Mouse (Mus musculus) hindbrain, postnatal 0 days (tissue): ENCODE results near the gene Cpvl. TPM values are rescaled to one million over a fixed set of nuclear protein-coding genes. Genes with fewer than 3 reads are reported as not detected.

Experiments used
- ATAC-seq: fragments of 200-750 bp; cut with Nextera tagmentation; 2 replicates; pipeline ENCODE4 v1.8.0; 2017; ENCODE audit warnings: mild to moderate bottlenecking, moderate TSS enrichment, moderate library complexity
- DNase-seq: peaks from one replicate; pipeline ENCODE4 v3.0.0-alpha.2; 2015; ENCODE audit warnings: low spot score
- H3K27ac ChIP-seq: fragments of 300-500 bp; sonication (generic); 2 replicates; pipeline ENCODE4 v1.5.1; 2014; ENCODE audit warnings: mild to moderate bottlenecking
- H3K27me3 ChIP-seq: fragments of 300-500 bp; sonication (generic); 2 replicates; pipeline ENCODE4 v1.6.1; 2014; ENCODE audit warnings: low read length, mixed read lengths; ENCODE audit not compliant: insufficient read depth
- H3K36me3 ChIP-seq: fragments of 300-500 bp; sonication (generic); 2 replicates; pipeline ENCODE4 v1.6.1; 2014; ENCODE audit warnings: low read length, mixed read lengths; ENCODE audit not compliant: insufficient read depth
- H3K4me1 ChIP-seq: fragments of 300-500 bp; sonication (generic); 2 replicates; pipeline ENCODE4 v1.6.1; 2014; ENCODE audit warnings: antibody characterized with exemption, low read length, mixed read lengths; ENCODE audit not compliant: insufficient read depth
- H3K4me2 ChIP-seq: fragments of 300-500 bp; sonication (generic); 2 replicates; pipeline ENCODE4 v1.6.1; 2014; ENCODE audit warnings: low read depth, mild to moderate bottlenecking, low read length, moderate library complexity, mixed read lengths
- H3K4me3 ChIP-seq: fragments of 300-500 bp; sonication (generic); 2 replicates; pipeline ENCODE4 v1.5.1; 2014; ENCODE audit warnings: low read length
- H3K9ac ChIP-seq: fragments of 300-500 bp; sonication (generic); replicated peaks from 2 replicates; pipeline ENCODE4 v1.6.1; 2014; ENCODE audit warnings: mild to moderate bottlenecking, low read length, moderate library complexity, mixed read lengths
- H3K9me3 ChIP-seq: fragments of 300-500 bp; sonication (generic); 2 replicates; pipeline ENCODE4 v1.6.1; 2016; ENCODE audit warnings: low read length, mixed read lengths
- CTCF ChIP-seq: IDR thresholded peaks from 2 replicates; pipeline ENCODE4 v1.5.1; 2016; ENCODE audit warnings: antibody characterized with exemption, control low read depth, low read depth
- WGBS: fragments of 180-500 bp; shearing (Covaris S2); extraction: QIAGEN DNeasy Blood & Tissue Kit; methylation state at CpG from one replicate; pipeline ENCODE4 v1.1.7; 2014; 5-methylcytosine and 5-hydroxymethylcytosine counted together
- polyA plus RNA-seq: library from polyadenylated mRNA; unstranded; fragments of >200 nt; fragmentation: Nextera tagmentation; extraction: Ambion mirVana; gene quantifications from 2 replicates; pipeline ENCODE4 v1.2.1, GENCODE M21; 2015
- total RNA-seq: library from RNA; depleted of rRNA; stranded (reverse); fragments of >200 nt; gene quantifications from 2 replicates; pipeline ENCODE4 v1.2.3, GENCODE M21; 2014

Gene Cpvl
- total and polyA plus RNA-seq, 2 experiments from 2014 or later, result 0.15 TPM; not detected in 1

DNA sequence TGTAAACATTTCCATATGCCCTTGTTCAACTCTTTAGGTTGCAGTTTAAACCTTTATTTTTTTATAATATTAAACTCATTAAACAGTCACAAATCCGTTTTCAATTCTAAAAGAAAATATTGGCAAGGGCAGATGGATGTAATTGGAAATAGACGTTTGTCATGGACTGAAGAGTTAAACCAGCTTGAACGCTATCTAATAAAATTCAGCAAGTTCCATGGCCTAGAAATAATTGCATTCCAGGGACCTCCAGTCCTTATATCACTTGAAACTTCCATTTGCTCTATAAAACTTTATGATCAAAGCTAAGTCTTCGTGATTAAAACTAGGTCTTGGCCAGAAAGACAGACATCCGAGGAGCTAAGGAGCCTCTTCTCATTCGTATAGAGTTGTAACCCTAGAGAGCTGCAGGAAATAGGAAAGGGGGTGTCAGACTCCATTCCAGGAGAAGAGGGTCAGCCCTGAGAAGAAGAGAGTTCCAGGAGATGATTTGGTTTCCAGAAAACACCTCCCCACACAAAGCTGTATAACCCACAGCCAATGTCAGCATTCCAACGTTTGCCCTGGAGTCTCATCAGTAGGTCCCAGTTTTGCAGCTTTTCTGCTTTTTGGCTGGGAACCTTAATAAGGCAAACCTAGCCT is 36.2 kb downstream of the Cpvl start:
- WGBS, result 83% methylated on average over 7 of the region's 7 CpGs
- no peak for ATAC-seq
- no peak for DNase-seq
- no peak overlapping the region for H3K4me2 ChIP-seq
- no peak for TF ChIP-seq CTCF
- no peak overlapping the region for H3K9ac ChIP-seq
- no peak overlapping the region for H3K4me3 ChIP-seq
- no peaks in the 10 kb centered on the region for H3K27me3 ChIP-seq
- H3K4me1 ChIP-seq, result 0 out of 2 replicates have a peak, but pooled peaks cover 4% of the 10 kb centered on the region
- H3K9me3 ChIP-seq, result no peaks in the 10 kb centered on the region
- H3K36me3 ChIP-seq, result no peaks in the 10 kb centered on the region
- no peak overlapping the region for H3K27ac ChIP-seq

DNA sequence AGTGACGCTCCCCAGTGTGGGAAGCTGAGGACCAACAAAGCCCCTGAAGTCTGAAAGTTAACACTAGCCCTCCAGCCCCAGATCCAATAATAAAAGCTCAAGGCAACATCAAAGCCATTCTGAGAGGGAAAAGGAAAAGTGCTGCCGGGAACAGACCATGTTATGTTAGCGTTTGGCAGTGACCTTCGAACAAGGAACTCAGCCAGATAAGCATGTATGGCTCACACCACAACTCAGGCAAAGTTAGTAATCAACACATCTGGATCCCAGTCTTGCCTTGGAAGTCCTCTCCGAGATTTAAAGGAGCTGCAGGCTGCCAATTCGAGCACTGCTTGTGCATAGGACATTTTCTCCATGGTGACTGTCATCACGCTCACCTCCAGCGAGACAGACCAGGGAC is 38.7 kb downstream of the Cpvl start:
- H3K27ac ChIP-seq, result no peak overlapping the region
- 54% methylated on average over 8 of the region's 8 CpGs for WGBS

DNA sequence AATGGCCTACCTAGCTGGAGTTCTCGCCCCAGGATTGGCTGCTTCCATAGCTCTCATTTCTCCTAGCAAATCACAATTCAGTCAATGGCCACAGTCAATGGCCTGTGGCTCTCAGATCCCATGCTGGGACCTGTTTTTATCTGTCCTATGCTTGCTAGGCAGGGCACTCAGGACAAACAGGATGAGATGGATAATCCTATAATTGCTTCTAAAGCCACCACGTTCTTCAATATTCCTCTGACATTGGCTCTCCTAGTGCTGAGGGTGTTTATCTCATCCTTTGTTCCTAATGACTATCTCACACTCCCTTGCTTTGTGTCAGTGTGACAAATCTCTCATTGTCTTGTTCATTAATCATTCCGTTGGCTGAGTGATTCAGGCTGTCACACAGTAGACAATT is 39.5 kb downstream of the Cpvl start:
- no peak overlapping the region for H3K4me3 ChIP-seq
- H3K36me3 ChIP-seq, result no peaks in the 10 kb centered on the region
- H3K9ac ChIP-seq, result no peak overlapping the region
- H3K27me3 ChIP-seq, result no peaks in the 10 kb centered on the region
- no peaks in the 10 kb centered on the region for H3K4me1 ChIP-seq
- TF ChIP-seq CTCF, result no peak
- 27% methylated on average over 3 of the region's 3 CpGs for WGBS
- H3K4me2 ChIP-seq, result no peak overlapping the region
- no peak overlapping the region for H3K27ac ChIP-seq
- ATAC-seq, result no peak
- DNase-seq, result no peak
- no peaks in the 10 kb centered on the region for H3K9me3 ChIP-seq

More for the DNA sequence above, 38.7 kb downstream of the Cpvl start:
- TF ChIP-seq CTCF, result no peak
- H3K4me3 ChIP-seq, result no peak overlapping the region
- no peaks in the 10 kb centered on the region for H3K36me3 ChIP-seq
- ATAC-seq, result no peak
- DNase-seq, result no peak
- H3K4me1 ChIP-seq, result 0 out of 2 replicates have a peak, but pooled peaks cover 4% of the 10 kb centered on the region
- H3K9ac ChIP-seq, result no peak overlapping the region
- no peaks in the 10 kb centered on the region for H3K9me3 ChIP-seq
- H3K27me3 ChIP-seq, result no peaks in the 10 kb centered on the region
- no peak overlapping the region for H3K4me2 ChIP-seq

DNA sequence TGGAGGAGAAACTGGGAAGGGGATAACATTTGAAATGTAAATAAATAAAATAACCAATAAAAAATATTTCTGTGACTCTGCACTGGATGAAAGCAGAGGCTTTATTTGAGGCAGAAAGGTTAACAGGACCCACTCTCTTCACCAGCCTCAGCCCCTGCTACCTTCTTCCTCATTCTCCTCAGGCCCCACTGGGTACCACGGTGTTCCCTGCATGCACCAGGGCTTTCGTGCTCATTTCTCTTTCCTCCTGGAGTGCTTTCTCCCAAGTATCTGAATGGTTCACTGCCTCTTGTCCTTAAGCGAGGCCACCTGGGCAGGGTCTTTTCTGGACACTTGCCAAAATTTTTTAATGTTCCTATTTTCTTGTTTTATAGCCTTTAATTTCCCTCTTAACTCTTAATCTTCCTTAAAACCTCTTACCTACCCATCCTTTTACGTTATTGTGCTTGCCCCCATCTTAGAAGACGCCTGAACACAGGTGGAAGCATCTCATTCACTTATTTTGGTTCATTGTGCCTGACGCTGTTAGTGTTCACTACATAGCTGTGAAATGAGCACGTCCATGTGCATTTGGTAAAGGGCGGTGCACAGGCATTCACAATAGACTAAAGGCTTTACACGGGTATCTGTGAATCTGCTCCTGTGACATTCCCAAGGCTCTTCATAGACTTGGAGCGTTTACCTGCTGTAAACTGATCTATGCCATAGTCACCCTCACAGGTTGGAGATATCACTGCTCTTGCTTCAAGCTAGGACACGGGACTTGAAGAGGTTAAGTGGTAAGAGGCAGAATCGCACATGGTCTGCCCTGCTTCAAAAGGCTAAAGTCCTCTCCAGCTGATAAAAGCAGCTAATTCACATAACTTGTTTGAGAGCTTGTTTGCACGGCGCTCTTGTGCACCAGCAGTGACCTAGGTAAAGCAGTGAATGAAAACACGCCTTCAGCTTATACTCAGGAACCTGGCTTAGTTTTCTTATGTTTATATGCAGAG is 41.0 kb downstream of the Cpvl start:
- H3K36me3 ChIP-seq, result no peaks in the 10 kb centered on the region
- H3K4me3 ChIP-seq, result no peak overlapping the region
- no peaks in the 10 kb centered on the region for H3K4me1 ChIP-seq
- no peaks in the 10 kb centered on the region for H3K27me3 ChIP-seq
- ATAC-seq, result no peak
- H3K4me2 ChIP-seq, result no peak overlapping the region
- TF ChIP-seq CTCF, result no peak
- no peak overlapping the region for H3K27ac ChIP-seq
- DNase-seq, result no peak
- whole genome bisulfite sequencing, result 75% methylated on average over 15 of the region's 15 CpGs
- no peak overlapping the region for H3K9ac ChIP-seq
- H3K9me3 ChIP-seq, result no peaks in the 10 kb centered on the region

DNA sequence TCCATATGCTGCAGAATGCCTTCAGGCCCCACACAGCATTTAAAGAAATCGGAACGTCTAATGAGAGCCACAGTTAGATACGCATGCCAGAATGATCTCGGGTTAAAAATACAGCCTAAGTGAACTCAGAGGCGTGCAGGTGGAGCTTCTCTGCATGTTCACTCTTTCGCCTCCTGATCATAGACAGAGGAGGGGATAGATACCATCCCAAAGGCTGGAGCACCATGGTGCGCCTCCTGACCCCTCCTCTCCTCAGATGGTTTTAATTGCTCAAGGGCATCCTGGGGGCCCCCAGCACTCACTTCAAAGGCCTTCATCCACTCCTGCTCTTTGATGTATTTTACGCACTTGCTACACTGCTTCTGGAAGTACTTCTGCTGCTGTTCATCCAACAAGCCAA is 46.9 kb downstream of the Cpvl start:
- ATAC-seq, result no peak
- no peaks in the 10 kb centered on the region for H3K9me3 ChIP-seq
- no peak overlapping the region for H3K27ac ChIP-seq
- H3K4me2 ChIP-seq, result no peak overlapping the region
- WGBS, result 65% methylated on average over 8 of the region's 8 CpGs
- H3K4me1 ChIP-seq, result no peaks in the 10 kb centered on the region
- no peak overlapping the region for H3K4me3 ChIP-seq
- no peaks in the 10 kb centered on the region for H3K27me3 ChIP-seq
- TF ChIP-seq CTCF, result no peak
- no peak for DNase-seq
- H3K9ac ChIP-seq, result no peak overlapping the region
- no peaks in the 10 kb centered on the region for H3K36me3 ChIP-seq

DNA sequence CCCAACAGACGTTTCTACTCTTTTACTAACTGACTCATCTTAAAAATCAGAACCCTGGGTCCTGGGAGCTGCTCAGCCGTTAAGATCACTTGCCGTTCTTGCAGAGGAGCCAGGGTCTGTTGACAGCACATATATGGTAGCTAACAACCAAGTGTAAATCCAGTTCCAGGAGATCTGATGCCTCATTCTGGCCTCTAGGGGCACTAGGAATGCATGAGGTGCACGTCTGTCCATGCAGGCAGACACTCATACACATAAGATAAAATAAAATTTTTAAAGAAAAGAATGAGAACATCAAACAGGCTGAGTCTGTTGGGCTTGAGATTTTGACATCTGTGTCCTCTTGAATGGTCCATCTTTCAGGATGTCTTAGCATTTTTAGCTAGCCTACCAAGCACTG is 48.6 kb downstream of the Cpvl start:
- Histone ChIP-seq H3K27ac (no peak overlapping the region), H3K9ac (no peak overlapping the region), H3K4me1 (no peaks in the 10 kb centered on the region), H3K27me3 (no peaks in the 10 kb centered on the region), H3K36me3 (no peaks in the 10 kb centered on the region), H3K4me3 (no peak overlapping the region), H3K9me3 (no peaks in the 10 kb centered on the region), H3K4me2 (no peak overlapping the region)
- 77% methylated on average over 4 of the region's 4 CpGs for WGBS
- no peak for DNase-seq
- peak; percentile 27 for TF ChIP-seq CTCF
- no peak for ATAC-seq
